Mouse (Mus musculus): ENCODE measurements around the gene Ankmy1. TPM values are rescaled to one million over a fixed set of nuclear protein-coding genes. Genes with fewer than 3 reads are reported as not detected.

Gene Ankmy1
- polyA plus RNA-seq, 2 experiments = 0.02 TPM; not detected in 1

DNA sequence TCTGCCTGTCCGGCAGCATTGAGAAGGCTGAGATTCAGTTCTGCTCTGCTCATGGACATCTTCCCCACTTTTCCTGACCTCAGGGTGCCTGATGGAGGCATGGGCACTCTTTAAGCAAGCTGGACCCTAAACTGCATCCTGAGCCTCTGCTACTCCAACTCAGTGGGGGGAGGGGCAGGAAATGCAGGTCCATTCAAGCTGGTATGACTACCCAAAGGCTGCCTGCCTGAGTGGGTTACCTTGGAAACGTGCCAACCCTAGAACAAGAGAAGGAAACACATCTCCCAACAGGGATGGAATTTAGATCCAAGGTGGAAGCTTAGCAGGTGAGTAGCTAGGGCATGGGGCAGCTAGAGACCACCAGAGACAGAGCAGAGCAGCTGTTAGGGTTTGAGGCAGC lies 36.5 kb downstream of the Ankmy1 start:
- Histone ChIP-seq H3K4me1 (replicated peaks; ENCODE audit: control insufficient read depth in 2 of 2, insufficient read depth in 2 of 2, low read length in 1 of 2) (no peaks in the 10 kb centered on the region), H3K9me3 (ENCODE audit: control insufficient read depth, low read length) (no peaks in the 10 kb centered on the region), H3K4me3 (ENCODE audit: insufficient read depth in 1 of 2, low read depth in 2 of 2, low read length in 2 of 2) (no peak overlapping the region), H3K36me3 (replicated peaks; ENCODE audit: control insufficient read depth, insufficient read depth, low read depth) (no peaks in the 10 kb centered on the region), H3K27ac (no peak overlapping the region), H3K9ac (replicated peaks) (no peak overlapping the region), H3K4me2 (ENCODE audit: low read depth) (no peak overlapping the region), H3K27me3 (ENCODE audit: control insufficient read depth, insufficient read depth, low read length) (no peaks in the 10 kb centered on the region)
- DNase-seq (ENCODE audit: low read depth in 3 of 3, low spot score in 3 of 3) = no peak
- ATAC-seq (ENCODE audit: insufficient read depth) = no peak
- 56% methylated on average over 2 of the region's 2 CpGs for WGBS (ENCODE audit: insufficient replicate concordance)
- TF ChIP-seq EP300 (IDR thresholded peaks at IDR 0.05; ENCODE audit: low read depth) (no peak), CTCF (IDR thresholded peaks at IDR 0.05; ENCODE audit: low read depth) (no peak)

DNA sequence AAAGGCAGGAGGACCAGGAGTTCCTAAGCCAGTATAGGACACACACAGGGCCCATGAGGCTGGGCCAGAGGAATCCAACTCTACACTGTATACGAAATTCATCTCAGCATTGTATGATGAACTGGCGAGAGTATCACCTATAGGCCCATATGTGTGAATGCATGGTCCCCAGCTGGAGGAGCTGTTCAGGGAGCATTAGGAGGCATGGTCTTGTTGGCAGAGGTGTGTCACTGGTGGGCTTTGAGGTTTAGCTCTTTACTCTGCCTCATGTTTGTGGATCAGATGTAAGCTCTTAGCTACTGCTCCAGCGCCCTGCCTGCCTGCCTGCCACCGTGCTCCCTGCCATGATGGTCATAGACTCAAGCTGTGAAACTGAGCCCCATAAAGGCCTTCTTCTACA lies 39.4 kb downstream of the Ankmy1 start:
- Histone ChIP-seq H3K4me3 (ENCODE audit: insufficient read depth in 1 of 2, low read depth in 2 of 2, low read length in 2 of 2) (no peak overlapping the region), H3K36me3 (replicated peaks; ENCODE audit: control insufficient read depth, insufficient read depth, low read depth) (no peaks in the 10 kb centered on the region), H3K27ac (no peak overlapping the region), H3K4me2 (ENCODE audit: low read depth) (no peak overlapping the region), H3K9me3 (ENCODE audit: control insufficient read depth, low read length) (no peaks in the 10 kb centered on the region), H3K9ac (replicated peaks) (no peak overlapping the region), H3K4me1 (replicated peaks; ENCODE audit: control insufficient read depth in 2 of 2, insufficient read depth in 2 of 2, low read length in 1 of 2) (no peaks in the 10 kb centered on the region), H3K27me3 (ENCODE audit: control insufficient read depth, insufficient read depth, low read length) (no peaks in the 10 kb centered on the region)
- DNase-seq (ENCODE audit: low read depth in 3 of 3, low spot score in 3 of 3) (no peak), ATAC-seq (ENCODE audit: insufficient read depth) (no peak)
- TF ChIP-seq EP300 (IDR thresholded peaks at IDR 0.05; ENCODE audit: low read depth) (no peak), CTCF (IDR thresholded peaks at IDR 0.05; ENCODE audit: low read depth) (no peak)
- WGBS (ENCODE audit: insufficient replicate concordance) = 59% methylated on average over 4 of the region's 4 CpGs

DNA sequence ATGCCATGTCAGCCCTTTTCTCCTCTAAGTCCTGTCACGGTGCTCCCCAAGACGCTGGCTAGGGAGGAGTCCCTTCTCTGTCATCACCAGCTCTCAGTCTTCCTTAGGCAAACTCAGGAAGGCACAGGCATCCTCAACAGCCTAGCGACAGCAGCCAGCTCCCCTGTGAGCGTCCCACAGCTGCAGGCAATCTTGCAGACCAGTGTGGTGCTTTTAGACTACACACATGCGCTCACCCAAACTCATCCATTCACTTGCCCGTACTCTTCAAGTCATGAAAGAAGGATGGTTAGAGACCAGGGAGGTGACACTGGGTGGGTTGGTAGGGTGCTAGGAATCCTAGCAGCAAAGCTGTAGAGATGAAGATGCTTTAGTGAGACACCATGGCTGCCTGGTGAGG lies 41.2 kb downstream of the Ankmy1 start:
- H3K4me2 ChIP-seq (ENCODE audit: low read depth) = no peak overlapping the region
- no peak for TF ChIP-seq CTCF (IDR thresholded peaks at IDR 0.05; ENCODE audit: low read depth)
- no peak for TF ChIP-seq EP300 (IDR thresholded peaks at IDR 0.05; ENCODE audit: low read depth)
- no peak overlapping the region for H3K27ac ChIP-seq
- H3K27me3 ChIP-seq (ENCODE audit: control insufficient read depth, insufficient read depth, low read length) = no peaks in the 10 kb centered on the region
- H3K9ac ChIP-seq (replicated peaks) = no peak overlapping the region
- DNase-seq (ENCODE audit: low read depth in 3 of 3, low spot score in 3 of 3) (no peak), ATAC-seq (ENCODE audit: insufficient read depth) (no peak)
- H3K9me3 ChIP-seq (ENCODE audit: control insufficient read depth, low read length) = no peaks in the 10 kb centered on the region
- no peaks in the 10 kb centered on the region for H3K4me1 ChIP-seq (replicated peaks; ENCODE audit: control insufficient read depth in 2 of 2, insufficient read depth in 2 of 2, low read length in 1 of 2)
- no peak overlapping the region for H3K4me3 ChIP-seq (ENCODE audit: insufficient read depth in 1 of 2, low read depth in 2 of 2, low read length in 2 of 2)
- WGBS (ENCODE audit: insufficient replicate concordance) = 60% methylated on average over 6 of the region's 6 CpGs
- no peaks in the 10 kb centered on the region for H3K36me3 ChIP-seq (replicated peaks; ENCODE audit: control insufficient read depth, insufficient read depth, low read depth)

DNA sequence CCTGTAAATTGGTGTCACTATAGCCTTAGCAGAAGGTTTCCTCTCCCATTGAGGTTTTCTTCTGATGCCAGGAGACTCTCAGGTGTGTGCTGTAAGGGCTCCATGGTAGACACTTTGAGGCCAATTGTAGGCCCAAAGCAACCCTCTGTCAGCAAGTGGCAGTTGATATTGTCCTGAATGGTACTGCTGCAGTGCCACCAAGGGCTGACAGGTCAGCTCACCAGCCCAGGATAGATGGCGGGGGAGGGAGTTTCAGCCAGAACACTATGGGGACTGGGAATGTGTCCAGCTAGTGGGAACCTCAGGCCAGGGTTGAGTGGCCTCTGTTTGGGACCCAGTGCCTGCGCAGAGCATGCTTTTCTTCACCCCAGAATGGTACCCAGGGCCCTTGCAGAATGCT lies 50.3 kb downstream of the Ankmy1 start:
- no peaks in the 10 kb centered on the region for H3K36me3 ChIP-seq (replicated peaks; ENCODE audit: control insufficient read depth, insufficient read depth, low read depth)
- H3K4me2 ChIP-seq (ENCODE audit: low read depth) = no peak overlapping the region
- no peak overlapping the region for H3K9ac ChIP-seq (replicated peaks)
- no peaks in the 10 kb centered on the region for H3K9me3 ChIP-seq (ENCODE audit: control insufficient read depth, low read length)
- H3K27ac ChIP-seq = no peak overlapping the region
- ATAC-seq (ENCODE audit: insufficient read depth) (no peak), DNase-seq (ENCODE audit: low read depth in 3 of 3, low spot score in 3 of 3) (no peak)
- TF ChIP-seq CTCF (IDR thresholded peaks at IDR 0.05; ENCODE audit: low read depth) (no peak), EP300 (IDR thresholded peaks at IDR 0.05; ENCODE audit: low read depth) (no peak)
- 51% methylated on average over 2 of the region's 2 CpGs for WGBS (ENCODE audit: insufficient replicate concordance)
- peaks cover 15% of the 10 kb centered on the region for H3K27me3 ChIP-seq (ENCODE audit: control insufficient read depth, insufficient read depth, low read length)
- no peak overlapping the region for H3K4me3 ChIP-seq (ENCODE audit: insufficient read depth in 1 of 2, low read depth in 2 of 2, low read length in 2 of 2)
- no peaks in the 10 kb centered on the region for H3K4me1 ChIP-seq (replicated peaks; ENCODE audit: control insufficient read depth in 2 of 2, insufficient read depth in 2 of 2, low read length in 1 of 2)

DNA sequence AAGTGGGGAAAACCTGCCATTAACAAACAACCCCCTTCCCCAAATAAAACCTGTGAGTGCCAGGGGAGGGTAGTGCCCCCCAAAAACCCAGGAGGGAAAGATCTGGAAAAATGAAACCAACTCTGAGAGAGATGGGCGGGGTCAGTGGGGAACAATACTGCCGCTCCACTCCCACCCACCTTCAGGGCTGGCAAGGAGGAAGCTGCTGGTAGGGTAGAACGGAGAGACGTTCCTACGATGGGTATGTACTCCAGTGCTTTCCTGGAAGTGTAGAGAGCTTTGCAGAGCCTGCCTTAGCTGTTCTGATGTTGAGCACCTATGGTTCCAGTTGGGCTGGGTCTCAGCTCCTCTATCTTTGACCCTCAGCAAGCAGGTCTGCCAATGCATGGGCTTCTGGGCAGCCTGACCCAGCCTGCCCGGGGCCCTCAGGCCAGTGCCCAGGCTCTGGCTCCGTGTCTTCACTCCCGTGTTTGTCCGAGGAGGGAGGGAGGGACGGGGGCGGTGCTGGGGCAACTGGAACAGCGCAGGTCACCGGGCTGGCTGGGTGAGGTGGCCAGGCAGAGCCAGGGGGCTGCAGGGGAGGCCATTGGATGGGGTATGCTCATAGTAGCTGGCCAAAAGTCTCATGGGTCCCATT lies 52.6 kb downstream of the Ankmy1 start:
- Histone ChIP-seq H3K4me1 (replicated peaks; ENCODE audit: control insufficient read depth in 2 of 2, insufficient read depth in 2 of 2, low read length in 1 of 2) (no peaks in the 10 kb centered on the region), H3K36me3 (replicated peaks; ENCODE audit: control insufficient read depth, insufficient read depth, low read depth) (no peaks in the 10 kb centered on the region), H3K9me3 (ENCODE audit: control insufficient read depth, low read length) (no peaks in the 10 kb centered on the region), H3K27ac (no peak overlapping the region), H3K4me2 (ENCODE audit: low read depth) (no peak overlapping the region), H3K27me3 (ENCODE audit: control insufficient read depth, insufficient read depth, low read length) (peaks cover 15% of the 10 kb centered on the region), H3K9ac (replicated peaks) (no peak overlapping the region), H3K4me3 (ENCODE audit: insufficient read depth in 1 of 2, low read depth in 2 of 2, low read length in 2 of 2) (no peak overlapping the region)
- no peak for DNase-seq (ENCODE audit: low read depth in 3 of 3, low spot score in 3 of 3)
- 37% methylated on average over 13 of the region's 13 CpGs for WGBS (ENCODE audit: insufficient replicate concordance)
- ATAC-seq (ENCODE audit: insufficient read depth) = no peak
- TF ChIP-seq EP300 (IDR thresholded peaks at IDR 0.05; ENCODE audit: low read depth) (no peak), CTCF (IDR thresholded peaks at IDR 0.05; ENCODE audit: low read depth) (no peak)
